Mouse (Mus musculus): ENCODE data around the gene Cemip. TPM values are rescaled to one million over a fixed set of nuclear protein-coding genes. Genes with fewer than 3 reads are reported as not detected.

Gene Cemip
- polyA plus RNA-seq, 2 experiments from 2014 or later, result 0.19 TPM; not detected in 1

GRCm38 (mm10) chr7:84090793-84091192, 4.5 kb upstream of the Cemip start:
- ATAC-seq, result no peak

DNA sequence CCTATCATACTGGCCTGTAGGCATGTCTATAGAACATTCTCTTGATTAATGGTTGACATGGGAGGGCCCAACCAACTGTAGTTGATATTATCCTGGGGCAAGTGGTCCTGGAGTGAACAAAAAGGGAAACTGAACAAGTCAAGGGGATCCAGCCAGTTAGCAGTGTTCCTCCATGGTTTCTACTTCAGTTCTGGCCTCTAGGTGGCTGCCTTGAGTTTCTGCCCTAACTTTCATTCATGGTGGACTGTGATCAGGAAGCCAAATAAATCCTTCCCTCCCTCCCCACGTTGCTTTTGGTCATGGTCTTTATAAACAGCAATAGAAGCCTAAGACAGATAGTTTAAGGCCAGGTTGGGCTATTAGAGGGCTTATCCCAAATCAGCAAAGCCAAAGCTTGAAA, 3.5 kb upstream of the Cemip start:
- ATAC-seq, result no peak

DNA sequence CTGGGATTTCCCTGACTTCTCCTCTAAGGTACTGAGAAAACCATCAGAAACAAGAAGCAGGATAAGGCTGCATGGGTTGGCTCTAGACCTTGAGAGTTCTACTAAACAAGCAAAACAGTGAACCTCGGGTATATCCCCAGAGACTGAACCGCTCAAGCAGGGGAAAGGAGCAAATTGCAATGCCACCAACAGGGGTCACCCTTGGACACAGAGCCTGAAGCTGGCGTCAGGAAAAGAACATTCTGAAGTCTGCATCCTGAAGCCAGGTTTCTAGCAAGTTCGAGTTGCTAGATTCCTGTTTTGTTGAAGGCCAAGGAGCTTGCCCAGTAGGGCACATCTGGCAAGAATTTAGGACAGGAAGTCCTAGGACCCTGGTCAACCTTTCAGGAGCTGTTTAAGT, 2.7 kb upstream of the Cemip start:
- ATAC-seq, result peak; percentile 58

DNA sequence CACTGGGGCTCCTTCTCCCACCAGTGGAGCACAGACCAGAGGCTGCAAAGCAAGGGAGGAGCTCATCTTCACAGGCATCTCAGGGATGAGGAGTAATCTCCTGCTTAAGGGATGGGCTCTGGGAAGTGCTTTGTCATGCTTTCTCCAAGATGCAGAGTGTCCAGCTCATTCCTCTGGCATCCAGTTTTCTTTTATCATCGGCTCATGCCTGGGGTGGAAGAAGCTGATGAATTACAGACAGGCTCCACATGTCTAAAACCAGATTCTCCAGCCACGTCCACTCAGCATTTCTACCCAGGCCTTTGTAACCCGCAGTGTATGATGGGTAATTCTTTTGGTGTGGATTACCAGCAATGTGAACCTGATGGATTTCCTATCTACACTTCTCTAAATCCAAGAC, 1.9 kb upstream of the Cemip start:
- ATAC-seq, result no peak

- no peak for ATAC-seq
These were observed 1.0 kb downstream of the Cemip start for GRCm38 (mm10) chr7:84085049-84085945.

- ATAC-seq, result no peak
These were observed 8.9 kb downstream of the Cemip start for GRCm38 (mm10) chr7:84077257-84078013.

- ATAC-seq, result no peak
These were observed 12.0 kb downstream of the Cemip start for GRCm38 (mm10) chr7:84074266-84074665.

GRCm38 (mm10) chr7:84073856-84074255, 12.4 kb downstream of the Cemip start:
- no peak for ATAC-seq

DNA sequence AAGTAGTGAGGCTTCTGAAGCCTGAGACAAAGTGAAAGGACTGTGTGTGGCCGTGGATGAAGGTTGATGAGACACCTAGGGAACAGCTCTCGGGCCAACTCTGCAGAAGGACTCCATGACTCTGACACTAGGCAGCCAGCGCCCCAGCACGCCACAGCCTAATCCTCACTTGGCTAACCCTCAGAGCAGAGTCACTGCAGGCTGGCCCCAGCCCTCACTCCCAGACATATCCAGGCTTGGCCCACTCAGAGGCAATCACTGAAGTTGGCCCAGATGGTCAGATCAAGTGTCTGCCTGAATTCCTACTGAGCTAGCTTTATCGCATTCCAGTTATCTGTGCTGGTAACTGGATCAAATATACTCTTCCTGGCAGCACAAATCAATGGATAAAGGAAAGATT, 17.4 kb downstream of the Cemip start:
- ATAC-seq, result no peak

- ATAC-seq, result no peak
These were observed 26.5 kb downstream of the Cemip start for GRCm38 (mm10) chr7:84059799-84060198.

- ATAC-seq, result no peak
These were observed 30.2 kb downstream of the Cemip start for GRCm38 (mm10) chr7:84055961-84056629.

DNA sequence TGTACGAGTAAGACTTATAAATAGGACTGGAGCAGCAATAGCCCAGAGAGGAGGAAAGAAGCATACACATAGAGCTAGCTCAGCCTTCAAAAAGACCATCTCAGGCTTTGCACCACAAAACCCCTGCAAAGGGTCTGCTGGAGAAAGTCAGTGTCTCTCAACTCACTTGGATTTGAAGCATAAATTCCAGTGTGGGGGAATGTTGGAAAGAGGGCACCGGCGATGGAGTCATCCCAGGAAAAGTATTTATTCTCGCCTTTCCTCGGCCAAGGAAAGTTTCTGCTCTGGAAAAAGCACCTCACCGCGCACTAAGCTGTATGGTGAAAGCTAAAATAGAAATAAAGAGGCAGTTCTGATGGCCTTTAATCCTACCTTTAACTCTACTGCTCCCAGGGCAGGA, 32.4 kb downstream of the Cemip start:
- ATAC-seq, result no peak

GRCm38 (mm10) chr7:84051423-84051822, 34.9 kb downstream of the Cemip start:
- no peak for ATAC-seq

- ATAC-seq, result no peak
These were observed 40.8 kb downstream of the Cemip start for GRCm38 (mm10) chr7:84045546-84045945.

DNA sequence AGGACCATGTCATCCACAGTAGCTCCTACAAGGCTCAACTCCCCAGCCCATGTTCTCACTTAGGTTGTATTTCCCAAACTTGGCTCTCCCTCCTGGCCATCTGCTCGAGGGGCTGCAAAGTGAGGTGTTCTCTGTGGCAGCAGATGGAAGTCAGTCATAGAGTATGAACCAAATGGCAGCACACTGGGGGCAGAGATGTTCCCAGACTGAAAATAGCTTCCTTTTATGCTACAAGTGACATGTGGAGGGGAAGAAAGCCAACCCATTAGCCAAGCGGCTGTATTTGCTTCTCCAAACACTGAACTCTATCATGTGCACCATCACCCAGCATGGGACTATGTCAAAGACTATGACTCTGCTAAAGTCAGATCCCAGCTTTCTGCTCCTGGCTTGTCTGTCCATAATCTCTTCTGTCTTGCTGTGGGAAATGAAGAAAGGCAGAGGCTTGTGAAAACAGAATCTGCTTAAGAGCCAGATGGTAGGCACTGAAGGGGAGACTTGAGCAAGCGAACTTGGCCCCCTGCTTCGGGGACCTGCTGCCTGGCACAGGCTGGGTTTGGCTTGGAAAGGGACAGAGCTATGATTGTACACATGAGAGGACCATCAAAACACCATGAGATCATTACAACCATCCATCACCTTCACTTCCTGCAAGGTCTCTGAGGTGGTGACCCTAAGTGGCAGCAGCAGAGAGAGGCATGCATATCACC, 41.6 kb downstream of the Cemip start:
- no peak for ATAC-seq

DNA sequence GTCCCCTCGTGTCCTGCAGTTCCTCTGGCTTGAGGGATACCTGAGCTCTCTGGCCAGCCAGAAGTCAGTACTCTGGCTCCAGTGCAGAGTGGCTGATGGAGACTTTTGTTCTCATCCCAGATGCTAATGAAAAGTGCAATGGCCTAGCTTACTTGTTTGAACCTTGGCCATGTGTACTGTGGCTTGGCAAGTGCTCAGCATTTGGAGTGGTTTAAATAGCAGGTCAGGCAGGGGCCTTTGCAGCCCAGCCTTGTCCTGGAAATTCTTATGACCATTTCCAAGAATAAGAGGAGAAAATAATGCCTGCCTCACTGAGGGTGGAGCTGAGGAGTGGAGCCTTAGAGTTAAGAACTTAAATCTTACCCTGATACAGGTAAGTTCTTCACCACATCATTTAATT, 43.6 kb downstream of the Cemip start:
- no peak for ATAC-seq

DNA sequence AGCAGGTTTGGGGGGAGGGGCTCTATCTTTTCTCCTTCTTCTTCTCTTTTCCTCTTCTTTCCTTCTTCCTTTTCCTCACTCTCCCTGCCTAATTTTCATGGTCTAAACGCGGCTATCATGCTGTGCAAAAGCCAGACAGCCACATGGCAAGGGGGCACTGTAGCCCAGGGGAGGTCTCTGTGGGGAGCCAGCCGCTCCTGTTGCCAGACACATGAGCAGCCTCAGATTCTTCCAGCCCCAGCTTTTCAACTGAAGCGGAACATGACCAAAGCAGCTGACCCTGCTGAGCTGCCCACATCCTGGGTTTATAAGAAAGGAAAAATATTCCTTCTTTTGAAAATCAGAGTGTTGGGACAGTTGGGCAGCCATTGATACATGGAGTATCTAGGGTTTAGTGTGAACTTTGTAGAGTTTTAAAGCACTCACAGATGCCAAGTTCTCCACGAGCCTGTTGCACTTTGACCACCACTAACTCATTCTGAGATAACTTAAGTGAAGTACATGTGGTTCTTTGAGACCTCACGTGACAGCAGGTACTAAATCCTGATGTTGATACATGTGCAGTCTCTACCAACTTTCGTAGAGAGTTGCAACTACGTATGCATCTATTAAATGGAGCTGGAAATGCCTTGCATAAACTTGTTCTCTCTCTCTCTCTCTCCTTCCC, 46.3 kb downstream of the Cemip start:
- ATAC-seq, result no peak

DNA sequence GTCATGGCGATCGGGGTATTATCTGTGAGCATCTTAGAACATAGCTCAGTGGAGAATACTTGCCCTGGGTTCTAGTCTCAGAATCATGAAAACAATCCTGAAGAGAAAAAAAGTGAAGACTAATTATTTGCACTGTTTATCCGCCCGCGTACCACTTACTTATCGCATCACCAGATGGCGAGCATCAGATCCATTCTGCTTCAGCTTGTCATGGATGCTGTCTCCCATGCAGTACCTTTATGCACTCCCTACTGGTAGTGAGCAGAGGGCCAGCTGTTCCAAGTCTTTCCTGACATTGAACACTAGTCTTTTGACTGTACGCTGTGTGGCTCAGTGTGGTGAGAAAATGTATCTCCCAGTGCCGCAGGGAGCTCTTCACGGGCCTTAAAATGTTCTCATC, 47.7 kb downstream of the Cemip start:
- no peak for ATAC-seq

DNA sequence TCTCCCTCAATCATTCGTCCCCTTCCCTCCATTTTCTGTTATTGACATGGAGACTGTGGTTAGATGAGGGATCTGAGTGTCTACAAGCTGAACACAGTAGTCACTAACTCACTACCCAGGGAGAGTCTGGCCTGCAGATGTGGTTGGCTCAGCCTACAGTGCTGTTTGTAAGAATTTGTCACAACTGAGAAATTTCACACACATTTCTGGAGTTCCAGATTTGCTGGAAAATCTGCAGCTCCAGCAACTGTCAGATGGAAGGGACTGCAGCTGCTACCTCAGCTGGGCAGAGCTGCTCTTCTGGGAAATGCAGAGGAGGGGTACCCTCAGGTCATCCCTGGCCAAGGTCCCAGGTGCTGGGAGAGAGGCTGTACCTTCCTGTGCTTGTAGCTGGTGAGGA, 53.5 kb downstream of the Cemip start:
- no peak for ATAC-seq

GRCm38 (mm10) chr7:84029120-84029771, 57.1 kb downstream of the Cemip start:
- no peak for ATAC-seq

GRCm38 (mm10) chr7:84028368-84028767, 57.9 kb downstream of the Cemip start:
- no peak for ATAC-seq
